In the genomic region with DNA sequence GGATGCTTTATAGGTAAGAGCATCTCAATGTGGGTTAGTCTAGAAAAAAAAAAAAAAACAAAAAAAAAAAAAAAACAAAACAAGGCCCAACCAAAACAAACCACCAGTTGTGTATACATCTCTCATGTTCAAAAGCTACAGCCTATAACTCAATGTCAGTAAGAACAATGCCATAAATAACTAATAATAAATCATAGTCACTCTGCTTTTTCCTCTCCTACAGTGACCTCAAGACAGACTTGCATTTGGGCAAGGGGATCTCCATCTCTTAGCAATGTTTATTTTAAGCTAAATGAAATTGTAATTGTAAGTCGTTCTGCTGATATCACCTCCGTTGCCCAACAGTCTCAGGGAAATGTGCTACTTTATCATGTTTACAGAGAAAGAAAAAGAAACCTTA, we compare ENCODE assay signal across 21 mouse cellular contexts.
"Had no signal": no experiment of that assay in that cellular context is flagged by ENCODE, and none has a peak within 500 bp of the region (broad histone marks: within the 10 kb centered on the region; RNA-seq: fewer than 3 reads in every experiment).

No protein-coding gene starts in this region.

- H3K9ac ChIP-seq: intestine, embryonic 15.5 days; limb, embryonic 13.5 days; liver, embryonic 12.5 days; liver, embryonic 15.5 days; midbrain, embryonic 12.5 days; midbrain, embryonic 15.5 days; neural tube, embryonic 12.5 days; neural tube, embryonic 15.5 days had no signal

- DNase-seq: kidney, adult 11 months; kidney, adult 9 months; kidney, postnatal 10 days; kidney, postnatal 4 days; liver; lung, adult 2 months; right cerebral cortex, adult 18-20 months; right cerebral cortex, postnatal 14 days; spleen, adult 18-20 months; thymus, postnatal 25 days had no signal

- H3K27me3 ChIP-seq: intestine, embryonic 15.5 days; limb, embryonic 13.5 days; liver, embryonic 12.5 days; liver, embryonic 15.5 days; midbrain, embryonic 15.5 days; neural tube, embryonic 12.5 days; neural tube, embryonic 15.5 days had no signal

- H3K27ac ChIP-seq: intestine, embryonic 15.5 days; limb, embryonic 10.5 days; limb, embryonic 13.5 days; liver, embryonic 12.5 days; liver, embryonic 15.5 days; macrophage; midbrain, embryonic 12.5 days; midbrain, embryonic 15.5 days; neural tube, embryonic 12.5 days had no signal

- H3K4me2 ChIP-seq: intestine, embryonic 15.5 days; limb, embryonic 13.5 days; liver, embryonic 12.5 days; liver, embryonic 15.5 days; midbrain, embryonic 12.5 days; midbrain, embryonic 15.5 days; neural tube, embryonic 12.5 days; neural tube, embryonic 15.5 days had no signal

- H3K4me1 ChIP-seq: intestine, embryonic 15.5 days; liver, embryonic 12.5 days; liver, embryonic 15.5 days; midbrain, embryonic 12.5 days; midbrain, embryonic 15.5 days; neural tube, embryonic 12.5 days had no signal

- H3K9me3 ChIP-seq: intestine, embryonic 15.5 days; limb, embryonic 10.5 days; limb, embryonic 13.5 days; liver, embryonic 12.5 days; liver, embryonic 15.5 days; midbrain, embryonic 12.5 days; midbrain, embryonic 15.5 days; neural tube, embryonic 12.5 days; neural tube, embryonic 15.5 days had no signal

- H3K36me3 ChIP-seq: intestine, embryonic 15.5 days; limb, embryonic 10.5 days; limb, embryonic 13.5 days; liver, embryonic 12.5 days; liver, embryonic 15.5 days; midbrain, embryonic 12.5 days; midbrain, embryonic 15.5 days; neural tube, embryonic 12.5 days; neural tube, embryonic 15.5 days had no signal

- ATAC-seq: hindbrain, embryonic 16.5 days; liver, embryonic 12.5 days; midbrain, embryonic 15.5 days had no signal

- H3K4me3 ChIP-seq: intestine, embryonic 15.5 days; limb, embryonic 10.5 days; limb, embryonic 13.5 days; liver, embryonic 12.5 days; liver, embryonic 15.5 days; midbrain, embryonic 12.5 days; midbrain, embryonic 15.5 days; neural tube, embryonic 12.5 days; neural tube, embryonic 15.5 days had no signal
